Mouse (Mus musculus): ENCODE data around the gene Ugt1a7c. TPM values are rescaled to one million over a fixed set of nuclear protein-coding genes. Genes with fewer than 3 reads are reported as not detected.
"Not testable (repeated sequence)": the region's sequence is repeated elsewhere in the genome, so short reads cannot be mapped to it uniquely, and the experiment has no call there.

The Ugt1a7c gene
- polyA plus RNA-seq, 1 experiment from 2014 or later = 1.9 TPM

- H3K27ac ChIP-seq (ENCODE audit: low read depth, low read length) = no peak overlapping the region
- H3K4me2 ChIP-seq (ENCODE audit: low read length) = no peak overlapping the region
- no peak overlapping the region for H3K4me3 ChIP-seq (ENCODE audit: low read length)
- no peak overlapping the region for H3K9ac ChIP-seq (ENCODE audit: low read depth, low read length)
- H3K9me3 ChIP-seq (ENCODE audit: control insufficient read depth, low read length) = no peaks in the 10 kb centered on the region
- H3K4me1 ChIP-seq (ENCODE audit: control insufficient read depth, insufficient read depth, low read depth, low read length) = no peaks in the 10 kb centered on the region
- no peaks in the 10 kb centered on the region for H3K27me3 ChIP-seq (replicated peaks; ENCODE audit: control insufficient read depth, insufficient read depth, low read length)
- H3K36me3 ChIP-seq (ENCODE audit: control insufficient read depth, insufficient read depth, low read length) = no peaks in the 10 kb centered on the region
- no peak for ATAC-seq
- 88% methylated on average over 1 of the region's 1 CpGs for WGBS
These were observed 8.7 kb upstream of the Ugt1a7c start for GRCm38 (mm10) chr1:88086125-88086524.

DNA sequence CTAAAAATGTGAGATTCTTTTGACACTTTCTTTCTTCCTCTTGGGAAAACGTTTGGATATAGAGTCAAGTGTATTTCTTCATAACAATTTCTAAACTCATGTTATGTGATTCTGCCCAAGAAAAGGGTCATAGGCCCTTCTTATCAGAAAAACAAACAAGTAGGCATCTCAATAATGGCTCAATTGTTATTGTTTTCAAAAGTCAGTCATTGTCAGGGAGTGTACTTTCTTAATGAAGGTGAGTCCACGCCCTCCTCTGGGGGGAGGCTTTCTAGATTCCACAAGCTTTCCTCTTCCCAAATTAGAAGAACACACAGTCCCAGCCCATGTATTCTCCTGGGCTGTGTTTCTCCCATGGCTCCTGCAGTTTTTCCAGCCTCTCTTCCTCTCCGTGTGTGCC, 7.3 kb upstream of the Ugt1a7c start, which contains the start of gene Ugt1a8:
Gene Ugt1a8 (plus strand): TSS at position 301 of the 400 bp plus-strand sequence.
- Histone ChIP-seq H3K27ac (ENCODE audit: low read depth, low read length) (no peak within 1 kb of the TSS), H3K4me2 (ENCODE audit: low read length) (no peak within 1 kb of the TSS), H3K9me3 (ENCODE audit: control insufficient read depth, low read length) (no peaks in the 10 kb centered on the region), H3K4me1 (ENCODE audit: control insufficient read depth, insufficient read depth, low read depth, low read length) (no peaks in the 10 kb centered on the region), H3K4me3 (ENCODE audit: low read length) (no peak within 1 kb of the TSS), H3K9ac (ENCODE audit: low read depth, low read length) (no peak within 1 kb of the TSS), H3K27me3 (replicated peaks; ENCODE audit: control insufficient read depth, insufficient read depth, low read length) (no peaks in the 10 kb centered on the region), H3K36me3 (ENCODE audit: control insufficient read depth, insufficient read depth, low read length) (no peaks in the 10 kb centered on the region)
- ATAC-seq = no peak
- 73% methylated on average over 3 of the region's 3 CpGs for WGBS

GRCm38 (mm10) chr1:88092341-88092740, 2.5 kb upstream of the Ugt1a7c start:
- Histone ChIP-seq H3K9me3 (ENCODE audit: control insufficient read depth, low read length) (no peaks in the 10 kb centered on the region), H3K4me1 (ENCODE audit: control insufficient read depth, insufficient read depth, low read depth, low read length) (no peaks in the 10 kb centered on the region), H3K4me3 (ENCODE audit: low read length) (no peak overlapping the region), H3K4me2 (ENCODE audit: low read length) (no peak overlapping the region), H3K27ac (ENCODE audit: low read depth, low read length) (no peak overlapping the region), H3K27me3 (replicated peaks; ENCODE audit: control insufficient read depth, insufficient read depth, low read length) (no peaks in the 10 kb centered on the region), H3K36me3 (ENCODE audit: control insufficient read depth, insufficient read depth, low read length) (no peaks in the 10 kb centered on the region), H3K9ac (ENCODE audit: low read depth, low read length) (no peak overlapping the region)
- no peak for ATAC-seq

- H3K9me3 ChIP-seq (ENCODE audit: control insufficient read depth, low read length); H3K27me3 ChIP-seq (replicated peaks; ENCODE audit: control insufficient read depth, insufficient read depth, low read length); H3K27ac ChIP-seq (ENCODE audit: low read depth, low read length); H3K9ac ChIP-seq (ENCODE audit: low read depth, low read length); H3K4me3 ChIP-seq (ENCODE audit: low read length); ATAC-seq; H3K4me2 ChIP-seq (ENCODE audit: low read length); H3K4me1 ChIP-seq (ENCODE audit: control insufficient read depth, insufficient read depth, low read depth, low read length); H3K36me3 ChIP-seq (ENCODE audit: control insufficient read depth, insufficient read depth, low read length): not testable (repeated sequence)
- 79% methylated on average over 3 of the region's 3 CpGs for WGBS
These were observed 589 bp upstream of the Ugt1a7c start for GRCm38 (mm10) chr1:88094270-88094676.

DNA sequence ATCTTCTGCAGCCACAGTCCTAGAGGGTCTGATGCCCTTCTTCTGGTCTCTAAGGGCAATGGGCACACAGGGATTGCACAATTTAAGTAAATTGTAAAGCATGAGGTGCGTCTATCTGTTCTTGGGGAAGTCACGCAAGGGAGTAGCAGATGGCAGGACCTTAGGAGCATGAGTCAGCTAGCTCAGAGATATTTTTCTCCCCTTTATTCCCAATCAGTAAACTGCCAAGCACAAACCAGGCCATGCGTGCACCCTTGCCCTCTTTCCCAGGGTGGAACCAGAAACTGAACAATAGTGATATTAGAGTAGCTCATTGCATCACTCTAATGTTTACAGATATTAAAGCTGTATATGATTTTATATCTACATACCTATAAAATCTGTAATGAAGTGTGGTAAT, 3.7 kb downstream of the Ugt1a7c start:
- H3K4me3 ChIP-seq (ENCODE audit: low read length); H3K27ac ChIP-seq (ENCODE audit: low read depth, low read length); H3K9me3 ChIP-seq (ENCODE audit: control insufficient read depth, low read length); H3K9ac ChIP-seq (ENCODE audit: low read depth, low read length); H3K27me3 ChIP-seq (replicated peaks; ENCODE audit: control insufficient read depth, insufficient read depth, low read length); H3K4me1 ChIP-seq (ENCODE audit: control insufficient read depth, insufficient read depth, low read depth, low read length); H3K4me2 ChIP-seq (ENCODE audit: low read length); H3K36me3 ChIP-seq (ENCODE audit: control insufficient read depth, insufficient read depth, low read length); ATAC-seq: not testable (repeated sequence)
- 87% methylated on average over 3 of the region's 3 CpGs for WGBS

GRCm38 (mm10) chr1:88099691-88100090, 4.8 kb downstream of the Ugt1a7c start:
- H3K9me3 ChIP-seq (ENCODE audit: control insufficient read depth, low read length); H3K4me3 ChIP-seq (ENCODE audit: low read length); H3K4me2 ChIP-seq (ENCODE audit: low read length); H3K27me3 ChIP-seq (replicated peaks; ENCODE audit: control insufficient read depth, insufficient read depth, low read length); H3K9ac ChIP-seq (ENCODE audit: low read depth, low read length); H3K27ac ChIP-seq (ENCODE audit: low read depth, low read length); ATAC-seq; H3K36me3 ChIP-seq (ENCODE audit: control insufficient read depth, insufficient read depth, low read length); H3K4me1 ChIP-seq (ENCODE audit: control insufficient read depth, insufficient read depth, low read depth, low read length): not testable (repeated sequence)
- 70% methylated on average over 2 of the region's 2 CpGs for WGBS

GRCm38 (mm10) chr1:88103019-88103418, 8.2 kb downstream of the Ugt1a7c start, which contains the start of gene Ugt1a6b:
TSS of gene Ugt1a6b (plus strand) at chr1:88103252.
- 71% methylated on average over 1 of the region's 3 CpGs for WGBS
- not testable (repeated sequence) for ATAC-seq; H3K9me3 ChIP-seq (ENCODE audit: control insufficient read depth, low read length); H3K36me3 ChIP-seq (ENCODE audit: control insufficient read depth, insufficient read depth, low read length); H3K4me1 ChIP-seq (ENCODE audit: control insufficient read depth, insufficient read depth, low read depth, low read length); H3K27me3 ChIP-seq (replicated peaks; ENCODE audit: control insufficient read depth, insufficient read depth, low read length); H3K27ac ChIP-seq (ENCODE audit: low read depth, low read length); H3K4me2 ChIP-seq (ENCODE audit: low read length); H3K9ac ChIP-seq (ENCODE audit: low read depth, low read length); H3K4me3 ChIP-seq (ENCODE audit: low read length)

DNA sequence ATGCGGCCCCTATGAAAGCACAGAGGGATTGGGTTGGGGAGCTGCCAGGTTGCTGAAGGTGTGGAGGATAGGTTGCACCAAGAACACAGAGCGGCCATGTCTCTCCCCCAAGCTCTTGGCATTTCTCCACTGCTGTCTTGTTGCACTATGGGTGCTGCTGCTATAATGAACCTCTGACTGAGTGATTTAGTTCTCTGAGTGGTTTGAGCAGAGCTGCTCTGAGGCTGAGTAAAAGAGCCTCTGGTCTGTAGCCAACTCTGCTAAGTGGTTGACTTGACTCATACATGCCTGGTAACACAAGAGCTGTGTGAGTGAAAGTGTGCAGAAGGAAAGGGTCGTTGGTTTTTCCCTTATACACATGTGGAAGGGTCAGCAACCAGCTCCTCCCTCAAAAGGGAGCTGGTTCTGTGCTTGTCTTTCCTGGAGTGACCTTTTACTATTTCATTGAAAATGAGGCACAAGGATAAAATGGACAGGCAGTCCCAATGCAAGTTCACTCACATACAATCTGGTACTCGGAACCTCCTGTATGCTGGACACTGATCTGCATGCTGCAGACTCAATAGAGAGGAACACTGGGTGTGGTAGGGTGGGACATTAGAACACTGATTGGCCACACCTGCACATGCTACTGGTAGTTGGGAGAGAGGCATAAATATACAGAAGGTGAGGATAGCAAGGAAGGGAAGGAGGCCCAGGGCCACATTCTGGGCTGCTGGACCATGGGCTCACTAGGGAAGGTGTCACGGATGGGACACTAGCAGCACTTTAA, 9.0 kb downstream of the Ugt1a7c start:
- not testable (repeated sequence) for ATAC-seq; H3K4me2 ChIP-seq (ENCODE audit: low read length)
- 82% methylated on average over 4 of the region's 5 CpGs for WGBS

GRCm38 (mm10) chr1:88104667-88105430, 10.0 kb downstream of the Ugt1a7c start:
- Histone ChIP-seq H3K27ac (ENCODE audit: low read depth, low read length) (no peak overlapping the region), H3K9ac (ENCODE audit: low read depth, low read length) (no peak overlapping the region), H3K4me1 (ENCODE audit: control insufficient read depth, insufficient read depth, low read depth, low read length) (no peaks in the 10 kb centered on the region), H3K9me3 (ENCODE audit: control insufficient read depth, low read length) (no peaks in the 10 kb centered on the region), H3K36me3 (ENCODE audit: control insufficient read depth, insufficient read depth, low read length) (no peaks in the 10 kb centered on the region), H3K4me3 (ENCODE audit: low read length) (no peak overlapping the region), H3K4me2 (ENCODE audit: low read length) (no peak overlapping the region), H3K27me3 (replicated peaks; ENCODE audit: control insufficient read depth, insufficient read depth, low read length) (no peaks in the 10 kb centered on the region)
- WGBS = 85% methylated on average over 1 of the region's 1 CpGs
- no peak for ATAC-seq

More for the DNA sequence above, 9.0 kb downstream of the Ugt1a7c start:
- not testable (repeated sequence) for H3K4me3 ChIP-seq (ENCODE audit: low read length); H3K4me1 ChIP-seq (ENCODE audit: control insufficient read depth, insufficient read depth, low read depth, low read length); H3K36me3 ChIP-seq (ENCODE audit: control insufficient read depth, insufficient read depth, low read length); H3K27ac ChIP-seq (ENCODE audit: low read depth, low read length); H3K9me3 ChIP-seq (ENCODE audit: control insufficient read depth, low read length); H3K27me3 ChIP-seq (replicated peaks; ENCODE audit: control insufficient read depth, insufficient read depth, low read length); H3K9ac ChIP-seq (ENCODE audit: low read depth, low read length)
